Mouse (Mus musculus): ENCODE measurements at regions not wholly inside any gene's neighbourhood (a gene's known extent, or its start where the extent isn't known, plus 50 kb on each side); places are given as distances from the start of the nearest gene placed in this dataset.
"Not testable (repeated sequence)": the region's sequence is repeated elsewhere in the genome, so short reads cannot be mapped to it uniquely, and the experiment has no call there.

DNA sequence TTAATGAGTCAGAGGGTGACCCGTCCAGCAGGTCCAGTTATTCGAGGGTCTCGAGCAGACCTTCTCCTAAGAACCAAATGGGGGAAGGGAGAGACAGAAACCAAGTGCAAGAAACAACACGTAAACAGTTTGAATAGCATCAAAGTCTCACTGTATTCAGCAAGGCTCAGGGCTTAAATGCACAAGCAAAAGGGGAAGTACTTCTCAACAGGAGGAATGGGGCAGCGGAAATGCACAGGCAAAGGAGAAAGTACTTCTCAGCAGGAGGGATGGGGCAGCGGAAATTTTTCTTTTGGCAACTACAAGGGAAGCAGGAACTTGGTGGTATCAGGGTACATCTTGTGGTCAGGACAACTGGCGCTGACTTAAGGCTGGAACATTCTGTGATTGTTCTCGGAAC is 330.6 kb downstream of the 9430069I07Rik start:
- not testable (repeated sequence) for H3K36me3 ChIP-seq (replicated peaks; ENCODE audit: control insufficient read depth, insufficient read depth, low read depth); H3K4me1 ChIP-seq (replicated peaks; ENCODE audit: control insufficient read depth in 2 of 2, insufficient read depth in 2 of 2, low read length in 1 of 2); DNase-seq (ENCODE audit: low read depth in 3 of 3, low spot score in 3 of 3); H3K9me3 ChIP-seq (ENCODE audit: control insufficient read depth, low read length); H3K27me3 ChIP-seq (ENCODE audit: control insufficient read depth, insufficient read depth, low read length); H3K4me3 ChIP-seq (ENCODE audit: insufficient read depth in 1 of 2, low read depth in 2 of 2, low read length in 2 of 2); H3K27ac ChIP-seq; H3K9ac ChIP-seq (replicated peaks); ATAC-seq (ENCODE audit: insufficient read depth); H3K4me2 ChIP-seq (ENCODE audit: low read depth)
- WGBS (ENCODE audit: insufficient replicate concordance), result 49% methylated on average over 8 of the region's 8 CpGs

DNA sequence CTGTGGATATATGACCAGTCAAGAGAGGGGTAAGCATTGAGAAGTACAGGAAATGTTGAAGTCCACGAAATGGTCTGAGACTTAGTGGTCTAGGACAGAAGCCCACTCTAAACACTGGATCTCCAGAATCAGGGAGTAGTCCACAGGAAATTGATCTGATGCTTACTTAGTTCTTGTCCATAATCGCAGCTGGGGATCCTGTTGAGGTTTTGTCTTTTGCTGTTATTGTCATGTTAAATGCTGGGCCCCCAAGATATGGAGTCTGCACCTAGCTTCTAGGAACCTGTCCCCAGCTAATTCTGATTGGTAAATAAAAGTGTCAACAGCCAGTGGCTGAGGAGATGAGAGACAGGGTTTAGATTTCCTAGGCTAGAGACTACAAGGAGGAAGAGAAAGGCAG is 332.3 kb downstream of the 9430069I07Rik start:
- Histone ChIP-seq H3K4me2 (ENCODE audit: low read depth) (no peak overlapping the region), H3K27ac (no peak overlapping the region), H3K4me1 (replicated peaks; ENCODE audit: control insufficient read depth in 2 of 2, insufficient read depth in 2 of 2, low read length in 1 of 2) (no peaks in the 10 kb centered on the region), H3K4me3 (ENCODE audit: insufficient read depth in 1 of 2, low read depth in 2 of 2, low read length in 2 of 2) (no peak overlapping the region), H3K27me3 (ENCODE audit: control insufficient read depth, insufficient read depth, low read length) (no peaks in the 10 kb centered on the region), H3K9ac (replicated peaks) (no peak overlapping the region), H3K36me3 (replicated peaks; ENCODE audit: control insufficient read depth, insufficient read depth, low read depth) (no peaks in the 10 kb centered on the region), H3K9me3 (ENCODE audit: control insufficient read depth, low read length) (no peaks in the 10 kb centered on the region)
- 54% methylated on average over 2 of the region's 2 CpGs for WGBS (ENCODE audit: insufficient replicate concordance)
- TF ChIP-seq CTCF (IDR thresholded peaks at IDR 0.05; ENCODE audit: low read depth) (no peak), EP300 (IDR thresholded peaks at IDR 0.05; ENCODE audit: low read depth) (no peak)
- no peak for DNase-seq (ENCODE audit: low read depth in 3 of 3, low spot score in 3 of 3)
- ATAC-seq (ENCODE audit: insufficient read depth), result no peak

DNA sequence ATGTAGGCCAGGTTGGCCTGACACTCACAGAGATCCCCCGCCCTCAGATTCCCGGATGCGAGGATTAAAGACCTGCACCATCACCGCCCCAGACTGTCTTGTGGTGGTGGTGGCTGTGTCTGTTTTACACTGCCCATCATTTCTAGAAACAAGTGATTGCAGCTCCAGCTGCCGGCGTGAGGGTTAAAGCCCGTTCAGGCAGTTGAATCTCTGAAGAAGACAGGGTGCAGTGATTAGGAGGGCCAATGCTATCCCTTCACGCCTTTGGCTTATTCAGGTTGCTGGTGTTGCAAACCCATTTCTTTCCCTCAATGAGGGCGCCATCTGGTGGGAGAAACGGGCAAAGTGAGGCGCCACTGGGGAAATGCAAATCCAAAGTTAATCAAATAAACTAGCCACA is 335.8 kb downstream of the 9430069I07Rik start:
- WGBS (ENCODE audit: insufficient replicate concordance), result 29% methylated on average over 11 of the region's 11 CpGs
- no peak overlapping the region for H3K9ac ChIP-seq (replicated peaks)
- H3K36me3 ChIP-seq (replicated peaks; ENCODE audit: control insufficient read depth, insufficient read depth, low read depth), result no peaks in the 10 kb centered on the region
- H3K4me1 ChIP-seq (replicated peaks; ENCODE audit: control insufficient read depth in 2 of 2, insufficient read depth in 2 of 2, low read length in 1 of 2), result no peaks in the 10 kb centered on the region
- TF ChIP-seq CTCF (IDR thresholded peaks at IDR 0.05; ENCODE audit: low read depth), result peak; percentile 69
- no peak for TF ChIP-seq EP300 (IDR thresholded peaks at IDR 0.05; ENCODE audit: low read depth)
- H3K27me3 ChIP-seq (ENCODE audit: control insufficient read depth, insufficient read depth, low read length), result no peaks in the 10 kb centered on the region
- ATAC-seq (ENCODE audit: insufficient read depth) (no peak), DNase-seq (ENCODE audit: low read depth in 3 of 3, low spot score in 3 of 3) (no peak)
- H3K9me3 ChIP-seq (ENCODE audit: control insufficient read depth, low read length), result no peaks in the 10 kb centered on the region
- no peak overlapping the region for H3K27ac ChIP-seq
- no peak overlapping the region for H3K4me3 ChIP-seq (ENCODE audit: insufficient read depth in 1 of 2, low read depth in 2 of 2, low read length in 2 of 2)
- no peak overlapping the region for H3K4me2 ChIP-seq (ENCODE audit: low read depth)

DNA sequence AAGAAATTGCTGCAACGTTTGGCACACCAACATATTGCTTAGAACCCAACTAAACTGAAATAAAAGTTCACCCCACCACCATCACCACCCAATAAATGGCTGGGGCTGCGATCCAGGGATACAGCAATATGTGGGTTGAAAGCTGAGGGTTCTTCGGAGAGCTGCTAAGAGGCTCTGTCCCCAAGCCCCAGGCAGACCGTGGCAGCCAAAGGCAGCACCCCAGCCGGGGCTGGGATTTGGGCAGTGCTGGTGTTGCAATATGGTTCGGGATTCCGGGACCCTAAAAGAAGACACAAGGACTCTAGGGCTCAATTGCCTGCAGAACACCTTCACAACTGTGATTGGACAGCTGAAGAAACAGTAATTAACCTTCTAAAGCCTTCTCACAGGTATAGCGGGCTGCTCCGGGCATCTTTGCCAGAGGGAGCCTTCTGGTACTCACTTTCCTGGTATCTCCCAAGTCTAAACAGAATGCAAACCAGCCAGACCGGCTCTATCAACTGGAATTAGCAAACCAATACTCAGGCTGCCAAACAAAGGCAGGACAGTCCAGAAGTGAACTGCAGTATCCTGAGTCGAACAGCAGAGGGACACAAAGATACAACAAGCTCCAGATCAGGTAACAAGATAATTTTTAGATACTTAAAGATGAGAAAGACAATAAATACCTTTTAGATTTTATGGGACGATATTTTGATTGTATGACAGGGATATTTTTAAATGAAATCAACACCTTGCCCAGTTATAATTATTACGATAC is 341.1 kb downstream of the 9430069I07Rik start:
- Histone ChIP-seq H3K27ac (no peak overlapping the region), H3K4me3 (ENCODE audit: insufficient read depth in 1 of 2, low read depth in 2 of 2, low read length in 2 of 2) (no peak overlapping the region), H3K4me1 (replicated peaks; ENCODE audit: control insufficient read depth in 2 of 2, insufficient read depth in 2 of 2, low read length in 1 of 2) (no peaks in the 10 kb centered on the region), H3K4me2 (ENCODE audit: low read depth) (no peak overlapping the region), H3K9me3 (ENCODE audit: control insufficient read depth, low read length) (no peaks in the 10 kb centered on the region), H3K36me3 (replicated peaks; ENCODE audit: control insufficient read depth, insufficient read depth, low read depth) (no peaks in the 10 kb centered on the region), H3K27me3 (ENCODE audit: control insufficient read depth, insufficient read depth, low read length) (no peaks in the 10 kb centered on the region), H3K9ac (replicated peaks) (no peak overlapping the region)
- no peak for TF ChIP-seq EP300 (IDR thresholded peaks at IDR 0.05; ENCODE audit: low read depth)
- peak; percentile 36; the same call in 1 of the 2 replicates for TF ChIP-seq CTCF (IDR thresholded peaks at IDR 0.05; ENCODE audit: low read depth)
- DNase-seq (ENCODE audit: low read depth in 3 of 3, low spot score in 3 of 3) (no peak), ATAC-seq (ENCODE audit: insufficient read depth) (no peak)
- 45% methylated on average over 13 of the region's 13 CpGs for WGBS (ENCODE audit: insufficient replicate concordance)

DNA sequence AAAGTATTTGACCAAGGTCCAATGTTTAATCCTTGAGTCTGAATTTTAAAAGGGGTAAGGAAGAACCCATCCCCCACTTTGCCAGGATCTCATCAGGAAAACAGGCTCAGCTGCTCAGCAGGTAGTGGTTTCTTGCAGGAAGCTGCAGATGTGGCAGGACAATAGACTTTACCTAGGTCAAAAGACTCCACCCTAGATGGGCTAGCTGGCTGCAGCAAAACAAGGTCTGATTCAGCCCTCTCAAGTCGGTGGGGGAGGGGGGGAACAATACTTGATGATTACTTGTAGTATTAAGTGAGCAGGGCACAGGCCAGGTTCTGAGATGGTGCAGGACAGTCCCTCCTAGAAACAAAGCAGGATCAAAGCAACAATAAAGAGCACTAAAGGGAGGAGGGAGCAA is 349.1 kb downstream of the 9430069I07Rik start:
- H3K36me3 ChIP-seq (replicated peaks; ENCODE audit: control insufficient read depth, insufficient read depth, low read depth), result no peaks in the 10 kb centered on the region
- no peak overlapping the region for H3K9ac ChIP-seq (replicated peaks)
- no peak overlapping the region for H3K4me3 ChIP-seq (ENCODE audit: insufficient read depth in 1 of 2, low read depth in 2 of 2, low read length in 2 of 2)
- DNase-seq (ENCODE audit: low read depth in 3 of 3, low spot score in 3 of 3), result no peak
- WGBS (ENCODE audit: insufficient replicate concordance), result 26% methylated on average over 1 of the region's 1 CpGs
- no peak for ATAC-seq (ENCODE audit: insufficient read depth)
- no peak overlapping the region for H3K4me2 ChIP-seq (ENCODE audit: low read depth)
- no peaks in the 10 kb centered on the region for H3K9me3 ChIP-seq (ENCODE audit: control insufficient read depth, low read length)
- no peaks in the 10 kb centered on the region for H3K27me3 ChIP-seq (ENCODE audit: control insufficient read depth, insufficient read depth, low read length)
- H3K4me1 ChIP-seq (replicated peaks; ENCODE audit: control insufficient read depth in 2 of 2, insufficient read depth in 2 of 2, low read length in 1 of 2), result no peaks in the 10 kb centered on the region
- no peak overlapping the region for H3K27ac ChIP-seq
- TF ChIP-seq CTCF (IDR thresholded peaks at IDR 0.05; ENCODE audit: low read depth) (no peak), EP300 (IDR thresholded peaks at IDR 0.05; ENCODE audit: low read depth) (no peak)

Measured in liver, embryonic 14.5 days (tissue).